Mouse (Mus musculus) ES-Bruce4 (cell line): ENCODE results near the gene Tiprl.

Experiments used
- CTCF ChIP-seq: IDR thresholded peaks from one replicate; pipeline ENCODE4 v1.8.1; 2011; ENCODE audit warnings: low read depth, low read length
- POLR2A ChIP-seq: IDR thresholded peaks from one replicate; pipeline ENCODE4 v1.8.1; 2011; ENCODE audit warnings: low read length; ENCODE audit not compliant: insufficient read depth

- TF ChIP-seq POLR2A (no peak), CTCF (no peak)
Measured at GRCm38 (mm10) chr1:165195396-165195960, 41.3 kb downstream of the Tiprl start.
